Mouse (Mus musculus): ENCODE data around the gene Sept9. TPM values are rescaled to one million over a fixed set of nuclear protein-coding genes. Genes with fewer than 3 reads are reported as not detected.

Sept9 gene
- polyA plus RNA-seq, 1 experiment from 2014 or later, result 96.5 TPM

DNA sequence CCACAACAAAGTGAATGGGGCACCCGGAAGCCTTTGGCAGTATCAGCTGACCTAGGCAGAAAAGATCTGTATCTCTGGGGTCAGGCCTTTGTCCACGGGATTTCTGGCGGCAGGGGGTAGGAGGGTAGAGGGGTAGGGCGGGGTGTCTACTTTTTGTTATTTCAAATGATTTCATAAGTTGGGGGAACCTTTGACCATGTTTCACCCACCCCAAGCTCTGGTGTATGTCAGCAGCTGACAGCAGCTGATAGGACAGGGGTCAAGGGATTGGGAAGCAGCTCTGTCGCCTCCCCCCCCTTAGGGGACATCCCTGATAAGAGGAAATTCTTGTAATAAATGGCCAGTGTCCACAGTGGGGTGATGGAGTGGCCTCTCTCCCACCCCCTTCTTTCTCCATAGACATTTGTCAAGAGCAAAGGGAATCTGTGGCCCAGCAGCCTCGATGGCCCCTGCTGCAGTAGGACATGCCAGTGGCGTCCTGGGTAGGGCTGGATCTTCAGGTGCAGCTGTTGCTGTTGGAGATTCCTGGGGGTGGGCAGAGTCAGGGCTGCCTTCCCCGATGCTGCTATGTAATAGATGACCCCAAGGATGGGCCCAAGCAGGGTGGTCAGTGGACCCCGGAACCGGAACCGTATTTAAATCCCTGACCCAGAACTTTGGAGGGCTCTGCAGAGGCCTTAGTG lies 145.0 kb downstream of the Sept9 start:
- H3K36me3 ChIP-seq (replicated peaks; ENCODE audit: control insufficient read depth, insufficient read depth), result no peaks in the 10 kb centered on the region
- H3K9ac ChIP-seq, result no peak overlapping the region
- ATAC-seq (ENCODE audit: low FRiP score) (0 out of 2 replicates have a peak, but pooled peaks have one; percentile 3), DNase-seq (ENCODE audit: low spot score) (no peak)
- H3K4me3 ChIP-seq (replicated peaks; ENCODE audit: low read length), result no peak overlapping the region
- no peaks in the 10 kb centered on the region for H3K27me3 ChIP-seq (ENCODE audit: control insufficient read depth, insufficient read depth, low read length)
- H3K4me2 ChIP-seq (replicated peaks), result peak overlapping the region; percentile 20; the same call in 1 of the 2 replicates
- peaks cover 82% of the 10 kb centered on the region for H3K4me1 ChIP-seq (replicated peaks; ENCODE audit: control insufficient read depth, insufficient read depth, low read length)
- no peaks in the 10 kb centered on the region for H3K9me3 ChIP-seq (ENCODE audit: control insufficient read depth, low read length)
- 45% methylated on average over 11 of the region's 11 CpGs for WGBS
- H3K27ac ChIP-seq, result peak overlapping the region; percentile 80

- no peak overlapping the region for H3K4me3 ChIP-seq (replicated peaks; ENCODE audit: low read length)
- peak overlapping the region; percentile 20; the same call in 1 of the 2 replicates for H3K4me2 ChIP-seq (replicated peaks)
- no peaks in the 10 kb centered on the region for H3K27me3 ChIP-seq (ENCODE audit: control insufficient read depth, insufficient read depth, low read length)
- H3K4me1 ChIP-seq (replicated peaks; ENCODE audit: control insufficient read depth, insufficient read depth, low read length), result peaks cover 84% of the 10 kb centered on the region
- H3K9me3 ChIP-seq (ENCODE audit: control insufficient read depth, low read length), result no peaks in the 10 kb centered on the region
- 32% methylated on average over 12 of the region's 12 CpGs for WGBS
- ATAC-seq (ENCODE audit: low FRiP score) (peak; percentile 75), DNase-seq (ENCODE audit: low spot score) (peak; percentile 73)
- H3K36me3 ChIP-seq (replicated peaks; ENCODE audit: control insufficient read depth, insufficient read depth), result no peaks in the 10 kb centered on the region
- H3K9ac ChIP-seq, result 0 out of 2 replicates have a peak overlapping the region, but pooled peaks have one; percentile 14
- peak overlapping the region; percentile 80 for H3K27ac ChIP-seq
Observed at GRCm38 (mm10) chr11:117345022-117345765, 145.7 kb downstream of the Sept9 start.

- DNase-seq (ENCODE audit: low spot score), result no peak
- Histone ChIP-seq H3K36me3 (replicated peaks; ENCODE audit: control insufficient read depth, insufficient read depth) (peaks cover 11% of the 10 kb centered on the region), H3K9ac (0 out of 2 replicates have a peak overlapping the region, but pooled peaks have one; percentile 38), H3K4me1 (replicated peaks; ENCODE audit: control insufficient read depth, insufficient read depth, low read length) (peaks cover 76% of the 10 kb centered on the region), H3K27ac (peak overlapping the region; percentile 28), H3K9me3 (ENCODE audit: control insufficient read depth, low read length) (no peaks in the 10 kb centered on the region), H3K4me2 (replicated peaks) (0 out of 2 replicates have a peak overlapping the region, but pooled peaks have one; percentile 23), H3K27me3 (ENCODE audit: control insufficient read depth, insufficient read depth, low read length) (no peaks in the 10 kb centered on the region), H3K4me3 (replicated peaks; ENCODE audit: low read length) (no peak overlapping the region)
- WGBS, result 83% methylated on average over 4 of the region's 4 CpGs
- no peak for ATAC-seq (ENCODE audit: low FRiP score)
Observed at GRCm38 (mm10) chr11:117347256-117347655, 147.8 kb downstream of the Sept9 start.

DNA sequence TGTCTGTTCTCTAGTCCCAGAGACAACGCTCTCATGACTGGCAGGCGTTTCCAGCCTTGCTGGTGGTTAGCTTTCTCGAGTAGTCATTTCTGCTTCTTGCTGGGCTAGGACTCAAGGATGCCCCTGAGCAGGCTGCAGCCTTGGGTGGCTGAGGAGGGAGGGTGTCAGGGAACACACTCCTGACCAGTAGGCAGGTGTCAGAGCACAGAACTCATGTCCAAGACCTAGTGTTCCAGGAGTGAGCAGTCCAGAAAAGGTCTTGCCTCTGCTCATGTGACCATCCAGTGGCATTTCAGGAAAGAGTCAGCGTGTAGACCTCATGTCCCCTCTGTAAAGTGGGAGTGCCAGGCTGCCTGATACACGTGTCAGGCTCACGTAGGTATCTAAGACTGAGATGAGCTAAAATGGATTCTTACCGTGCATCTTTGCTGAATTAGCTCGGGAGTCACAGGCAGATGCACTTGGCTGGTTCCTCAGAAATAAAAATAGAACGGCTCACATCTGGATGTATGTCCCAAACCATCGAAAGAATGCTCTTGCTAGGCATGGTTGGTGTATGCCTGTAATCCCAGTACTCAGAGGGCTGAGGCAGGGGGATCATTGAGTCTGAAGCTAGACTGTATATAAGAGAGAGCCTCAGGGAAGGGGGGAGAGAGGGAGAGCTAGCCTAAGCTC lies 149.1 kb downstream of the Sept9 start:
- H3K27ac ChIP-seq, result peak overlapping the region; percentile 28
- peaks cover 24% of the 10 kb centered on the region for H3K36me3 ChIP-seq (replicated peaks; ENCODE audit: control insufficient read depth, insufficient read depth)
- no peaks in the 10 kb centered on the region for H3K27me3 ChIP-seq (ENCODE audit: control insufficient read depth, insufficient read depth, low read length)
- H3K9ac ChIP-seq, result peak overlapping the region; percentile 9; the same call in 1 of the 2 replicates
- H3K9me3 ChIP-seq (ENCODE audit: control insufficient read depth, low read length), result no peaks in the 10 kb centered on the region
- DNase-seq (ENCODE audit: low spot score), result no peak
- H3K4me1 ChIP-seq (replicated peaks; ENCODE audit: control insufficient read depth, insufficient read depth, low read length), result peaks cover 72% of the 10 kb centered on the region
- WGBS, result 47% methylated on average over 10 of the region's 10 CpGs
- no peak overlapping the region for H3K4me2 ChIP-seq (replicated peaks)
- ATAC-seq (ENCODE audit: low FRiP score), result no peak
- H3K4me3 ChIP-seq (replicated peaks; ENCODE audit: low read length), result no peak overlapping the region

DNA sequence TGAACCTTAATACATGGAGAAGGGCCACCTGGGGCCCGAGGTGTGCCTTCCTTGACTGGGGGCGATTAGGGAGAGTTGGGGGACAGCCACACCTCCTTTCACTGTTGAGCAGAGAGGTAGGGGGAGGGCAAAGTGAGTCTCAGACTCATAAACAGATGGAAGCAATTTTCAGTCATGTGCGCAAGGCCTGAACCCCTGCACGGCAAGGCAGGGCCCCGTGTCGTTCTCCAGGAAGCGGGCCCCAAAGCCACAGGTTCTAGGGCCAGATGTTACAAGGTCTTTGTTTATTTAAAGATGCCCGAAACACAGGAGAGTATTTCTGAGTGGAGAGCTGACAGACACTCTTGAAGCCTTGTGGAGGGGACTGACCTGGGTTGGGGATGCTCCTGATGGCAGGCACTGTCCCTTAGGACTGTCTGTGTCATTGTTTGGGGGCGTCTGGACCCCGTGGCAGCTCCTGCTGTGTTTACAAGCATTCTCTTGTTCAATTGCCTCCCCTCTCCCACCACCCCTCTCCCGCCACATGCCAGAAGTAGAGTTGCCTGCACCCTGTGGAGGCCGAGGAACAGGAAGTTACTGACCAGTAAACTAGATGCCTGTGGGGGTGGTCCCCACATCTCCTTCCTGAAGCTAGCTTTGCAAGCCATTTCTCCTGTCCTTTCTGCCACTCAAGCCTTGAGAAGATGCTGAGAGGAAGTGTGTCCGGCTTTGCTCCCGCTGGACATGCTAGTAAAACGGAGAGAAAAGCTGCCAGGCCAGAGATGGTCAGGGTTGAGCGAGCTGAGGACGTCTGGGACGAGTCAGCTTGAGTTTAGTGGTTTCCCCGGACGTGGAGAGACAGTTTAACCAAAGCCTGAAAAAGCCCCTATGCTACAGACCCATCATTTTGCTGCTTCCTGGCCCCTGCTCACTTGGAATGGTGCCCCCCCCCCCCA lies 150.2 kb downstream of the Sept9 start:
- Histone ChIP-seq H3K4me2 (replicated peaks) (no peak overlapping the region), H3K27ac (peak overlapping the region; percentile 28; the same call in 1 of the 2 replicates), H3K27me3 (ENCODE audit: control insufficient read depth, insufficient read depth, low read length) (no peaks in the 10 kb centered on the region), H3K36me3 (replicated peaks; ENCODE audit: control insufficient read depth, insufficient read depth) (peaks cover 36% of the 10 kb centered on the region), H3K4me1 (replicated peaks; ENCODE audit: control insufficient read depth, insufficient read depth, low read length) (peaks cover 61% of the 10 kb centered on the region), H3K4me3 (replicated peaks; ENCODE audit: low read length) (no peak overlapping the region), H3K9me3 (ENCODE audit: control insufficient read depth, low read length) (no peaks in the 10 kb centered on the region), H3K9ac (peak overlapping the region; percentile 9; the same call in 1 of the 2 replicates)
- no peak for DNase-seq (ENCODE audit: low spot score)
- WGBS, result 30% methylated on average over 20 of the region's 20 CpGs
- no peak for ATAC-seq (ENCODE audit: low FRiP score)

- no peaks in the 10 kb centered on the region for H3K27me3 ChIP-seq (ENCODE audit: control insufficient read depth, insufficient read depth, low read length)
- no peak for ATAC-seq (ENCODE audit: low FRiP score)
- H3K4me3 ChIP-seq (replicated peaks; ENCODE audit: low read length), result no peak overlapping the region
- WGBS, result 86% methylated on average over 11 of the region's 11 CpGs
- no peak for DNase-seq (ENCODE audit: low spot score)
- no peak overlapping the region for H3K9ac ChIP-seq
- peaks cover 45% of the 10 kb centered on the region for H3K36me3 ChIP-seq (replicated peaks; ENCODE audit: control insufficient read depth, insufficient read depth)
- H3K4me1 ChIP-seq (replicated peaks; ENCODE audit: control insufficient read depth, insufficient read depth, low read length), result peaks cover 51% of the 10 kb centered on the region
- H3K4me2 ChIP-seq (replicated peaks), result no peak overlapping the region
- H3K9me3 ChIP-seq (ENCODE audit: control insufficient read depth, low read length), result no peaks in the 10 kb centered on the region
- no peak overlapping the region for H3K27ac ChIP-seq
Observed at GRCm38 (mm10) chr11:117350462-117351222, 151.2 kb downstream of the Sept9 start.

DNA sequence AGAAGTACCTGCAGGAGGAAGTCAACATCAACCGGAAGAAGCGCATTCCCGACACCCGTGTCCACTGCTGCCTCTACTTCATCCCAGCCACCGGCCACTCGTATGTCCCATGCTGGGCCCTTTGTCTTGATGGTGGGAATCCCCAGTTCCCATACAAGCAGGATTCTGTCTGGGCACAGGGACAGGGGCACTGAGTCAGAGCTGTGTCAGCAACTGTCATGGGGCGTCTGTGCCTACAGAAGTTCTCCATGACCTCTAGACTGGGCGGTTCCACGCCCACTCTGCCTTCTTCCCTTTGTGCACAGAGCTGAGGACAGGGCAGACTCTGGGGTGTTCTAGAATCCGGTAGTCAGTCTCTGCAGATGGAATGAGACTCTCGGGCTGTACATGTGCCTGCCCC lies 153.7 kb downstream of the Sept9 start:
- DNase-seq (ENCODE audit: low spot score) (no peak), ATAC-seq (ENCODE audit: low FRiP score) (no peak)
- H3K9ac ChIP-seq, result no peak overlapping the region
- no peaks in the 10 kb centered on the region for H3K9me3 ChIP-seq (ENCODE audit: control insufficient read depth, low read length)
- no peaks in the 10 kb centered on the region for H3K27me3 ChIP-seq (ENCODE audit: control insufficient read depth, insufficient read depth, low read length)
- H3K4me1 ChIP-seq (replicated peaks; ENCODE audit: control insufficient read depth, insufficient read depth, low read length), result peaks cover 27% of the 10 kb centered on the region
- no peak overlapping the region for H3K4me2 ChIP-seq (replicated peaks)
- WGBS, result 92% methylated on average over 11 of the region's 11 CpGs
- H3K36me3 ChIP-seq (replicated peaks; ENCODE audit: control insufficient read depth, insufficient read depth), result peaks cover 70% of the 10 kb centered on the region
- H3K27ac ChIP-seq, result no peak overlapping the region
- H3K4me3 ChIP-seq (replicated peaks; ENCODE audit: low read length), result no peak overlapping the region

DNA sequence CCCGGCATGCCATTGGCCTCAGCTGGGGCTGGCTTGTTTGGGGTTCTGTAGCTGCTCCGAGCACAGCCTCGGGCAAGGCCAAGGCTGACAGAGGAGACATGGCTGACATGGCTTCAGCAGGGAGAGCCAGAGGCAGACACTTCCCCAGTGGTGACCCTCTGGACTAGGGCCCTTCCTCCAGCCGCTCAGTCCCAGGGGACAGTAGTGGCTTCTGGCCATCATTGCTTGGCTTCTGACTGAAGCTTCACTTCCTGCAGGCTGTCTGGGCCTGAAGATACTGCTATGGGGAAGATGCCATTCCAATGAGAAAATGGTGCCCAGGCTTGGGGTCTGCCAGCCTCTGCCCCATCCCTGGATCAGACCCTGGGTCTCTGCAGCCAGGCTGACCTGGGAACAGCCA lies 154.6 kb downstream of the Sept9 start:
- no peak overlapping the region for H3K9ac ChIP-seq
- no peak overlapping the region for H3K4me2 ChIP-seq (replicated peaks)
- H3K4me1 ChIP-seq (replicated peaks; ENCODE audit: control insufficient read depth, insufficient read depth, low read length), result peaks cover 17% of the 10 kb centered on the region
- WGBS, result 94% methylated on average over 4 of the region's 4 CpGs
- ATAC-seq (ENCODE audit: low FRiP score), result no peak
- no peaks in the 10 kb centered on the region for H3K9me3 ChIP-seq (ENCODE audit: control insufficient read depth, low read length)
- H3K36me3 ChIP-seq (replicated peaks; ENCODE audit: control insufficient read depth, insufficient read depth), result peaks cover 74% of the 10 kb centered on the region
- no peak overlapping the region for H3K27ac ChIP-seq
- no peak for DNase-seq (ENCODE audit: low spot score)
- no peaks in the 10 kb centered on the region for H3K27me3 ChIP-seq (ENCODE audit: control insufficient read depth, insufficient read depth, low read length)
- no peak overlapping the region for H3K4me3 ChIP-seq (replicated peaks; ENCODE audit: low read length)

Data from hindbrain, embryonic 14.5 days (tissue).